Mouse (Mus musculus) limb, embryonic 11.5 days (tissue): ENCODE measurements around the gene Npas3. TPM values are rescaled to one million over a fixed set of nuclear protein-coding genes. Genes with fewer than 3 reads are reported as not detected.

Source experiments
- ATAC-seq: fragments of 200-750 bp; cut with Nextera tagmentation; 2 replicates; pipeline ENCODE4 v1.8.0; 2017; ENCODE audit warnings: low read depth; ENCODE audit not compliant: insufficient number of reproducible peaks, low FRiP score, low TSS enrichment
- DNase-seq: peaks from one replicate; pipeline ENCODE4 v3.0.0-alpha.2; 2015; ENCODE audit warnings: low spot score
- H3K27ac ChIP-seq: fragments of 300-500 bp; sonication (generic); replicated peaks from 2 replicates; pipeline ENCODE4 v1.5.1; 2014; ENCODE audit warnings: low read depth, mild to moderate bottlenecking, low read length
- H3K27me3 ChIP-seq: fragments of 300-500 bp; sonication (generic); 2 replicates; pipeline ENCODE4 v1.6.1; 2014; ENCODE audit warnings: mild to moderate bottlenecking, low read length, mixed read lengths; ENCODE audit not compliant: control insufficient read depth, insufficient read depth
- H3K36me3 ChIP-seq: fragments of 300-500 bp; sonication (generic); 2 replicates; pipeline ENCODE4 v1.6.1; 2014; ENCODE audit warnings: mild to moderate bottlenecking, low read length, moderate library complexity, mixed read lengths; ENCODE audit not compliant: control insufficient read depth, insufficient read depth
- H3K4me1 ChIP-seq: fragments of 300-500 bp; sonication (generic); 2 replicates; pipeline ENCODE4 v1.6.1; 2014; ENCODE audit warnings: low read length, mixed read lengths; ENCODE audit not compliant: control insufficient read depth, insufficient read depth
- H3K4me2 ChIP-seq: fragments of 300-500 bp; sonication (generic); 2 replicates; pipeline ENCODE4 v1.6.1; 2014; ENCODE audit warnings: low read depth, mild to moderate bottlenecking, moderate library complexity; ENCODE audit not compliant: severe bottlenecking
- H3K4me3 ChIP-seq: fragments of 300-500 bp; sonication (generic); 2 replicates; pipeline ENCODE4 v1.5.1; 2014; ENCODE audit warnings: low read depth, low read length
- H3K9ac ChIP-seq: fragments of 300-500 bp; sonication (generic); 2 replicates; pipeline ENCODE4 v1.6.1; 2014; ENCODE audit warnings: mild to moderate bottlenecking, low read length
- H3K9me3 ChIP-seq: fragments of 300-500 bp; sonication (generic); 2 replicates; pipeline ENCODE4 v1.6.1; 2016; ENCODE audit warnings: low read length; ENCODE audit not compliant: control insufficient read depth
- WGBS: fragments of 180-500 bp; shearing (Covaris S2); extraction: QIAGEN DNeasy Blood & Tissue Kit; methylation state at CpG from one replicate; pipeline ENCODE4 v1.1.7; 2014; 5-methylcytosine and 5-hydroxymethylcytosine counted together
- polyA plus RNA-seq: library from polyadenylated mRNA; unstranded; fragments of >200 nt; fragmentation: Nextera tagmentation; extraction: Ambion mirVana; gene quantifications from 2 replicates; pipeline ENCODE4 v1.2.1, GENCODE M21; 2014

The Npas3 gene
- polyA plus RNA-seq, 1 experiment from 2014 or later: 2.3 TPM

GRCm38 (mm10) chr12:53331391-53331790 is 82.9 kb downstream of the Npas3 start:
- DNase-seq (no peak), ATAC-seq (no peak)
- Histone ChIP-seq H3K36me3 (no peaks in the 10 kb centered on the region), H3K4me2 (no peak overlapping the region), H3K9me3 (no peaks in the 10 kb centered on the region), H3K9ac (no peak overlapping the region), H3K4me3 (no peak overlapping the region), H3K27ac (no peak overlapping the region), H3K27me3 (no peaks in the 10 kb centered on the region), H3K4me1 (peaks cover 4% of the 10 kb centered on the region; the same call in 1 of the 2 replicates)
- WGBS: 86% methylated on average over 9 of the region's 9 CpGs

GRCm38 (mm10) chr12:53331800-53332199 is 83.3 kb downstream of the Npas3 start:
- ATAC-seq (no peak), DNase-seq (no peak)
- Histone ChIP-seq H3K9ac (no peak overlapping the region), H3K4me1 (peaks cover 4% of the 10 kb centered on the region; the same call in 1 of the 2 replicates), H3K27me3 (no peaks in the 10 kb centered on the region), H3K36me3 (no peaks in the 10 kb centered on the region), H3K27ac (no peak overlapping the region), H3K9me3 (no peaks in the 10 kb centered on the region), H3K4me3 (no peak overlapping the region), H3K4me2 (no peak overlapping the region)
- 92% methylated on average over 3 of the region's 3 CpGs for WGBS

GRCm38 (mm10) chr12:53333251-53333650 is 84.8 kb downstream of the Npas3 start:
- Histone ChIP-seq H3K27ac (no peak overlapping the region), H3K9me3 (no peaks in the 10 kb centered on the region), H3K36me3 (no peaks in the 10 kb centered on the region), H3K4me1 (peaks cover 1% of the 10 kb centered on the region; the same call in 1 of the 2 replicates), H3K27me3 (no peaks in the 10 kb centered on the region), H3K4me2 (no peak overlapping the region), H3K9ac (no peak overlapping the region), H3K4me3 (no peak overlapping the region)
- DNase-seq (no peak), ATAC-seq (no peak)
- WGBS: 76% methylated on average over 2 of the region's 2 CpGs

GRCm38 (mm10) chr12:53338349-53338948 is 90.0 kb downstream of the Npas3 start:
- no peaks in the 10 kb centered on the region for H3K9me3 ChIP-seq
- H3K36me3 ChIP-seq: no peaks in the 10 kb centered on the region
- H3K27ac ChIP-seq: no peak overlapping the region
- H3K27me3 ChIP-seq: no peaks in the 10 kb centered on the region
- no peak overlapping the region for H3K9ac ChIP-seq
- no peak overlapping the region for H3K4me2 ChIP-seq
- 68% methylated on average over 14 of the region's 14 CpGs for WGBS
- H3K4me1 ChIP-seq: no peaks in the 10 kb centered on the region
- ATAC-seq (no peak), DNase-seq (no peak)
- H3K4me3 ChIP-seq: no peak overlapping the region

- DNase-seq (no peak), ATAC-seq (no peak)
- 85% methylated on average over 9 of the region's 9 CpGs for WGBS
- H3K9ac ChIP-seq: no peak overlapping the region
- no peak overlapping the region for H3K4me3 ChIP-seq
- no peak overlapping the region for H3K27ac ChIP-seq
- no peak overlapping the region for H3K4me2 ChIP-seq
- H3K4me1 ChIP-seq: no peaks in the 10 kb centered on the region
- H3K36me3 ChIP-seq: no peaks in the 10 kb centered on the region
- H3K9me3 ChIP-seq: no peaks in the 10 kb centered on the region
- H3K27me3 ChIP-seq: no peaks in the 10 kb centered on the region
Observed at GRCm38 (mm10) chr12:53342741-53343140, 94.3 kb downstream of the Npas3 start.

- H3K4me1 ChIP-seq: no peaks in the 10 kb centered on the region
- no peak overlapping the region for H3K4me2 ChIP-seq
- WGBS: 83% methylated on average over 7 of the region's 7 CpGs
- H3K36me3 ChIP-seq: no peaks in the 10 kb centered on the region
- H3K9me3 ChIP-seq: no peaks in the 10 kb centered on the region
- DNase-seq (no peak), ATAC-seq (no peak)
- H3K4me3 ChIP-seq: no peak overlapping the region
- no peak overlapping the region for H3K27ac ChIP-seq
- no peaks in the 10 kb centered on the region for H3K27me3 ChIP-seq
- no peak overlapping the region for H3K9ac ChIP-seq
Observed at GRCm38 (mm10) chr12:53351860-53352259, 103.4 kb downstream of the Npas3 start.

- no peak overlapping the region for H3K9ac ChIP-seq
- DNase-seq (no peak), ATAC-seq (no peak)
- H3K27me3 ChIP-seq: no peaks in the 10 kb centered on the region
- no peaks in the 10 kb centered on the region for H3K9me3 ChIP-seq
- H3K27ac ChIP-seq: no peak overlapping the region
- H3K4me1 ChIP-seq: no peaks in the 10 kb centered on the region
- H3K4me2 ChIP-seq: no peak overlapping the region
- H3K36me3 ChIP-seq: no peaks in the 10 kb centered on the region
- WGBS: 91% methylated on average over 5 of the region's 5 CpGs
- H3K4me3 ChIP-seq: no peak overlapping the region
Observed at GRCm38 (mm10) chr12:53365751-53366150, 117.3 kb downstream of the Npas3 start.

- DNase-seq (no peak), ATAC-seq (no peak)
- 68% methylated on average over 8 of the region's 8 CpGs for WGBS
- H3K4me2 ChIP-seq: no peak overlapping the region
- no peak overlapping the region for H3K27ac ChIP-seq
- no peaks in the 10 kb centered on the region for H3K4me1 ChIP-seq
- H3K9me3 ChIP-seq: no peaks in the 10 kb centered on the region
- H3K27me3 ChIP-seq: no peaks in the 10 kb centered on the region
- no peak overlapping the region for H3K4me3 ChIP-seq
- H3K9ac ChIP-seq: no peak overlapping the region
- H3K36me3 ChIP-seq: no peaks in the 10 kb centered on the region
Observed at GRCm38 (mm10) chr12:53384851-53385250, 136.4 kb downstream of the Npas3 start.

- Histone ChIP-seq H3K4me1 (no peaks in the 10 kb centered on the region), H3K4me3 (no peak overlapping the region), H3K36me3 (no peaks in the 10 kb centered on the region), H3K4me2 (no peak overlapping the region), H3K27ac (no peak overlapping the region), H3K9me3 (no peaks in the 10 kb centered on the region), H3K9ac (no peak overlapping the region), H3K27me3 (no peaks in the 10 kb centered on the region)
- 63% methylated on average over 4 of the region's 4 CpGs for WGBS
- DNase-seq (no peak), ATAC-seq (no peak)
Observed at GRCm38 (mm10) chr12:53405856-53406255, 157.4 kb downstream of the Npas3 start.
